Mouse (Mus musculus) bone marrow macrophage, adult 2 months (primary cell): Measurements from ENCODE around the gene Fpgs. TPM values are rescaled to one million over a fixed set of nuclear protein-coding genes. Genes with fewer than 3 reads are reported as not detected.

Experiments used
- H3K27ac ChIP-seq: 2 replicates; pipeline ENCODE4 v1.5.1; 2012; ENCODE audit warnings: low read depth, low read length; ENCODE audit not compliant: insufficient read depth
- H3K4me1 ChIP-seq: 2 replicates; pipeline ENCODE4 v1.6.1; 2012; ENCODE audit warnings: low read length; ENCODE audit not compliant: control insufficient read depth, insufficient read depth
- H3K4me3 ChIP-seq: 2 replicates; pipeline ENCODE4 v1.5.1; 2012; ENCODE audit warnings: mild to moderate bottlenecking, low read length, moderate library complexity; ENCODE audit not compliant: insufficient read depth
- CTCF ChIP-seq: IDR thresholded peaks from 2 replicates; pipeline ENCODE4 v1.5.1; 2012; ENCODE audit warnings: low read depth, mild to moderate bottlenecking, low read length, moderate library complexity
- POLR2A ChIP-seq: IDR thresholded peaks from 2 replicates; pipeline ENCODE4 v1.6.1; 2012; ENCODE audit warnings: mild to moderate bottlenecking, low read depth, low read length, borderline replicate concordance
- polyA plus RNA-seq: library from polyadenylated mRNA; stranded (reverse); fragments of >200 nt; gene quantifications from 2 replicates; pipeline ENCODE4 v1.2.4, GENCODE M21; 2012; ENCODE audit not compliant: missing spikeins, insufficient read depth, insufficient read length

Fpgs gene
- polyA plus RNA-seq, 1 experiment = 5.1 TPM

GRCm38 (mm10) chr2:32686640-32687039, 17.3 kb downstream of the Fpgs start:
- peaks cover 8% of the 10 kb centered on the region for H3K4me1 ChIP-seq
- H3K27ac ChIP-seq = no peak overlapping the region
- TF ChIP-seq POLR2A (no peak), CTCF (no peak)
- no peak overlapping the region for H3K4me3 ChIP-seq

- TF ChIP-seq CTCF = no peak
- TF ChIP-seq POLR2A = no peak
Observed at GRCm38 (mm10) chr2:32685807-32686206, 18.1 kb downstream of the Fpgs start.

GRCm38 (mm10) chr2:32684681-32685428, 19.1 kb downstream of the Fpgs start:
- H3K27ac ChIP-seq = no peak overlapping the region
- TF ChIP-seq POLR2A (no peak), CTCF (no peak)
- no peak overlapping the region for H3K4me3 ChIP-seq
- peaks cover 9% of the 10 kb centered on the region for H3K4me1 ChIP-seq

More at GRCm38 (mm10) chr2:32685807-32686206, 18.1 kb downstream of the Fpgs start:
- H3K4me1 ChIP-seq = peaks cover 9% of the 10 kb centered on the region
- H3K4me3 ChIP-seq = no peak overlapping the region
- no peak overlapping the region for H3K27ac ChIP-seq

GRCm38 (mm10) chr2:32683701-32684100, 20.2 kb downstream of the Fpgs start:
- peaks cover 9% of the 10 kb centered on the region for H3K4me1 ChIP-seq
- H3K27ac ChIP-seq = no peak overlapping the region
- no peak overlapping the region for H3K4me3 ChIP-seq
- no peak for TF ChIP-seq CTCF
- no peak for TF ChIP-seq POLR2A

- Histone ChIP-seq H3K4me1 (peaks cover 9% of the 10 kb centered on the region), H3K27ac (no peak overlapping the region), H3K4me3 (no peak overlapping the region)
- TF ChIP-seq POLR2A = no peak
- TF ChIP-seq CTCF = no peak
Observed at GRCm38 (mm10) chr2:32682721-32683417, 21.1 kb downstream of the Fpgs start.

- no peak overlapping the region for H3K4me3 ChIP-seq
- H3K27ac ChIP-seq = no peak overlapping the region
- H3K4me1 ChIP-seq = peaks cover 9% of the 10 kb centered on the region
- no peak for TF ChIP-seq CTCF
- TF ChIP-seq POLR2A = no peak
Observed at GRCm38 (mm10) chr2:32681754-32682153, 22.2 kb downstream of the Fpgs start.

- TF ChIP-seq CTCF (no peak), POLR2A (no peak)
- H3K4me1 ChIP-seq = peaks cover 9% of the 10 kb centered on the region
Observed at GRCm38 (mm10) chr2:32680961-32681650, 22.8 kb downstream of the Fpgs start.

GRCm38 (mm10) chr2:32680051-32680451, 23.9 kb downstream of the Fpgs start:
- no peak overlapping the region for H3K27ac ChIP-seq
- no peak for TF ChIP-seq POLR2A
- TF ChIP-seq CTCF = no peak
- H3K4me1 ChIP-seq = peaks cover 9% of the 10 kb centered on the region
- H3K4me3 ChIP-seq = no peak overlapping the region

More at GRCm38 (mm10) chr2:32680961-32681650, 22.8 kb downstream of the Fpgs start:
- no peak overlapping the region for H3K4me3 ChIP-seq
- H3K27ac ChIP-seq = no peak overlapping the region

GRCm38 (mm10) chr2:32677683-32678082, 26.3 kb downstream of the Fpgs start:
- H3K27ac ChIP-seq = no peak overlapping the region
- no peak overlapping the region for H3K4me3 ChIP-seq
- H3K4me1 ChIP-seq = peaks cover 8% of the 10 kb centered on the region
- no peak for TF ChIP-seq CTCF
- no peak for TF ChIP-seq POLR2A
